Mouse (Mus musculus): Measurements from ENCODE around the gene Olfr789. TPM values are rescaled to one million over a fixed set of nuclear protein-coding genes. Genes with fewer than 3 reads are reported as not detected.

The Olfr789 gene
- not detected in 2 replicates for polyA plus RNA-seq (2016; fragmentation: Nextera tagmentation; extraction: Ambion mirVana)

DNA sequence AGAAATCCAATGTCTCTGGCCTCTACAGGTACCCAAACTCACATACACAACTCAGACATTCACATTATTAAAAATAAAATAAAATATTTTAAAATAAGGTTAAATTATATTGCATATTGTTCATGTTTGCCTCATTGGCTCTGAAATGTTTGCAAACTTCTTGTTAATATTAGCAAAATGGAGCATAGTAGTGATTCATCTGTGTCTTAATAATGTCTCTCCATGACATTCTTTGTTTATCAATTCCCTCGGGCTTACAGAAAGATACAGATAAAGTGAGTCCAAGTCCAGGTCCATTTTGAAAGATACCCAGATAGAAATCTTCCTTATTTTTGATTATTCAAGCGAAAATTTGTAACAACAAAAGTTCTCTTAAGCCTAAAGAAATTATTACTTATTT, at the start of gene Olfr789:
Olfr789 (plus strand) TSS at position 301 of the 400 bp plus-strand sequence.
- DNase-seq (ENCODE audit: low spot score): no peak
- 72% methylated on average over 2 of the region's 2 CpGs for WGBS
- H3K9me3 ChIP-seq (replicated peaks): no peaks in the 10 kb centered on the region
- H3K4me3 ChIP-seq: no peak within 1 kb of the TSS
- H3K4me1 ChIP-seq: no peaks in the 10 kb centered on the region
- no peaks in the 10 kb centered on the region for H3K36me3 ChIP-seq
- H3K27ac ChIP-seq: no peak within 1 kb of the TSS
- H3K27me3 ChIP-seq (ENCODE audit: low read depth, poor library complexity, severe bottlenecking): no peaks in the 10 kb centered on the region

DNA sequence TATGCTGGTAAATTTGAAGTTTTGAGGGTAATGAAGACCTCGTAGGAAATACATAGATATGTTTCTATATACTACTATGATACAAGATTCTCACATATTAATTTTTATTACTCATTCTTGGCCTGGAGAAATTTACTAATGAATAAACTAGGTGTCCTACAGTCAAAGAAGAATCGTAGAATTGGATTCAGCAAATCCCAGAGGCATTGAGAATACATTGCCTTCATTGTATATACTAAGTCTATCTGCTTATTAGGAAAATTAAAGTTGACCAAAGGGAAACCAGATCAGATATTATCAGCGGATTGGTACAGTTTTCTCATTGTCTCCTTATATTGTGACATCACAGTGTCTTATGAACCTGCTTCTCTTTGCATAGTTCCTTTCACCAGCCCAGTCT, 23.0 kb upstream of the Olfr789 start, which contains the start of gene Olfr787:
Olfr787 (plus strand) TSS at position 301 of the 400 bp plus-strand sequence.
- Histone ChIP-seq H3K36me3 (no peaks in the 10 kb centered on the region), H3K4me1 (no peaks in the 10 kb centered on the region), H3K27ac (no peak within 1 kb of the TSS), H3K9me3 (replicated peaks) (no peaks in the 10 kb centered on the region), H3K4me3 (no peak within 1 kb of the TSS), H3K27me3 (ENCODE audit: low read depth, poor library complexity, severe bottlenecking) (no peaks in the 10 kb centered on the region)
- 91% methylated on average over 3 of the region's 3 CpGs for WGBS
- no peak for DNase-seq (ENCODE audit: low spot score)

DNA sequence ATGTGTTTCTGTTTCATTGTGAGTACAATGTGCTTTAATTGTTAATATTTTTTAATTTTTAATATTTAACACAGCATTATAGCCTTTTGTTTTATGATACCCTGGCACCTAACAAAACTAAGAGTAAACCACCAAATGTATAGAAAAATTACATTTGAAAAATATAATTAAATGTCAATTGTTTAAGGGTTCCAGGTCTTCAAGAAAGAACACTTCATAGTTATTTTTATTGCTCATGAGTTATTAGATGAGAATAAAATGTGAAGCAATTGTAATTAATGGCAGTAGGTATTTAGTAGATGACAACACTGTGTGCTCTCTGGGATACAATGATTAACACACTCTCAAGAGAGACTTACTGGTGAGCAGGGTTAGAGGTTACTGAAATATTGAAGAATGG, 13.9 kb upstream of the Olfr789 start, which contains the start of gene Olfr788:
Olfr788 (plus strand) TSS at position 301 of the 400 bp plus-strand sequence.
- no peaks in the 10 kb centered on the region for H3K9me3 ChIP-seq (replicated peaks)
- no peak for DNase-seq (ENCODE audit: low spot score)
- H3K36me3 ChIP-seq: no peaks in the 10 kb centered on the region
- H3K27ac ChIP-seq: no peak within 1 kb of the TSS
- H3K27me3 ChIP-seq (ENCODE audit: low read depth, poor library complexity, severe bottlenecking): no peaks in the 10 kb centered on the region
- H3K4me1 ChIP-seq: no peaks in the 10 kb centered on the region
- no peak within 1 kb of the TSS for H3K4me3 ChIP-seq

DNA sequence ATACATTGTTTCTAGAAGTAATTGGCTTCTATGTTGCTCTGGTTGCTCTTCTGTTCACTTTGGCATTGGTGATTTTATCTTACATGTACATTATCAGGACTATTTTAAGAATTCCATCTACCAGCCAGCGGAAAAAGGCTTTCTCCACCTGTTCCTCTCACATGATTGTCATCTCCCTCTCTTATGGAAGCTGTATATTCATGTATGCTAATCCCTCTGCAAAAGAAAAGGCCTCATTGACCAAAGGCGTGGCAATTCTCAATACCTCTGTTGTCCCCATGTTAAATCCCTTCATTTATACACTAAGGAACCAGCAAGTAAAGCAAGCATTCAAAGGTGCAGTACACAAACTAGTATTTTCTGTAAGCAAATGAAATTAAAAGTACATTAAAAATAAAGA, 11.3 kb upstream of the Olfr789 start:
- H3K36me3 ChIP-seq: no peaks in the 10 kb centered on the region
- no peaks in the 10 kb centered on the region for H3K4me1 ChIP-seq
- H3K4me3 ChIP-seq: no peak overlapping the region
- WGBS: 77% methylated on average over 2 of the region's 2 CpGs
- no peak overlapping the region for H3K27ac ChIP-seq
- H3K9me3 ChIP-seq (replicated peaks): no peaks in the 10 kb centered on the region
- no peak for DNase-seq (ENCODE audit: low spot score)
- H3K27me3 ChIP-seq (ENCODE audit: low read depth, poor library complexity, severe bottlenecking): no peaks in the 10 kb centered on the region

DNA sequence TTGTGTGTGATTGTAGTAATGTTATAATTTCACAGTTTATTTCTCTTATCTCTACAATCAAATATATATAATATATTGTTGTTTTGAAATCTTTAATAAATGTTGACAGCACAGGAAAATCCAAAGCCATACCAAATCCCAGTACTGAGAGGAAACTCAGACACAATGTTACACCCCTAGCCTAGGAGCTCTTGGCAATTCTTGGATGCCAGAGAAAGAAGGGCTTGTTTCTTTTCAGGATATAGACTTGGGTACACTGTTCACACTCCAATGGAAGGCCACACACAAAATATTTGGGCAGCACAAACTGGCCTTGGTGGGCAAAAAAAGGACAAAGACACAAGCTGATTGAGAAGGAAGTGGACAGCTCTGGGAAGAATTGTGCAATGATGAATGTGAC, 10.8 kb upstream of the Olfr789 start:
- no peaks in the 10 kb centered on the region for H3K4me1 ChIP-seq
- no peak overlapping the region for H3K4me3 ChIP-seq
- H3K27ac ChIP-seq: no peak overlapping the region
- no peaks in the 10 kb centered on the region for H3K36me3 ChIP-seq
- DNase-seq (ENCODE audit: low spot score): no peak
- no peaks in the 10 kb centered on the region for H3K9me3 ChIP-seq (replicated peaks)
- no peaks in the 10 kb centered on the region for H3K27me3 ChIP-seq (ENCODE audit: low read depth, poor library complexity, severe bottlenecking)

DNA sequence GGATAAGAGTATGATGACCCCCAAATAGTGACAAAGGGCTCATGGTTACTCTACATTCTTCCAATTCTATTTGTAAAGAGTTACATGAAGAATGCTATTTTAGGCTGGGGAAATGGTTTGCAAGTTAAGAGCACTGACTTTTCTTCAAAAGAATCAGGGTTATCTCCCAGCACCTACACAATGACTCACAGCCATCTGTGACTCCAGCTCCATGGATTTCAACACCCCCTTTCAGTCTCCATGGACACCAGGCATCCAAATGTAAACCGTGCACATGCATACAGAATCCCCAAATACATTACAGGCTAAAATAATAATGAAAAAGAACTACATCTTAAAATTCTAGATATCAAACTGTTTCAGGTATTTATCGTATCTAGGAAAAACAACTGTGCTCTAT, 5.5 kb downstream of the Olfr789 start:
- Histone ChIP-seq H3K9me3 (replicated peaks) (no peaks in the 10 kb centered on the region), H3K27ac (no peak overlapping the region), H3K27me3 (ENCODE audit: low read depth, poor library complexity, severe bottlenecking) (no peaks in the 10 kb centered on the region), H3K4me3 (no peak overlapping the region), H3K4me1 (no peaks in the 10 kb centered on the region), H3K36me3 (no peaks in the 10 kb centered on the region)
- 76% methylated on average over 2 of the region's 2 CpGs for WGBS
- DNase-seq (ENCODE audit: low spot score): no peak

DNA sequence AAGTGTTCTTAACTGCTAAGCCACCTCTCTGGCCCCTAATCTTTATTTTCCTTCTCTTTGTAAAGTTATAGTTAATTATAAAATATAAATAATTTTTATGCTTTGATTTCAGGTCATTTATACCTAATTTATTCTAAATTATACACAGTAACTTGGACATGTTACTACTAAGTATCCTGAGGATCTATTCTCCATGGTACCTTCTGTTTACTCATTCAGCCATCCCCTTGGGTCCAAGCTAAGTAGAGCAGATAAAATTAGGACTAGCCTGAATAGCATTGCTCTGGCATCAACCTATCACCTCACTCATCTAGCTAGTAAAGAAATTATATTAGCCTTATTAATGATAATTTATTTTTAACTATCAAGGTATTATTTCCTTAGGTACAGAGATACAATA, 13.6 kb downstream of the Olfr789 start, which contains the start of gene Olfr790:
Olfr790 (plus strand) TSS at position 301 of the 400 bp plus-strand sequence.
- Histone ChIP-seq H3K9me3 (replicated peaks) (no peaks in the 10 kb centered on the region), H3K36me3 (no peaks in the 10 kb centered on the region), H3K4me1 (no peaks in the 10 kb centered on the region), H3K27ac (no peak within 1 kb of the TSS), H3K27me3 (ENCODE audit: low read depth, poor library complexity, severe bottlenecking) (no peaks in the 10 kb centered on the region), H3K4me3 (no peak within 1 kb of the TSS)
- no peak for DNase-seq (ENCODE audit: low spot score)

DNA sequence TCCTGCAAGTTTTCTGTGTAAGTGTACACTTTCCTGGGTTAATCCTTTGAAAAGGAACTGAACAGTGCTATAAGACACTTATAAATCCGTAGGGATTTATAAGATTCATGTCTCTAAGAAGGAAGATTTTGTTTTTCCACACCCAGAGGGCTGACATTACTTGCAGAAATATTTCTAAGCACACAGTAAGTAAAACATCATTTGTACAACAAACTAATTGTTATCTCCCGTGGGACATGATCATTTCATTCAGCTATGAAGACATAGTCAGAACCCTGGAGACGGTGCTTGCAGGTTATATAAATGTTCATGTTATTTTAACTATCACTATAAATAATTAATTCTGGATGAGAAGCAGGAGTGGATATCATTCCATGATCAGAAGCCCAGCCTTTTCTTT, 36.9 kb downstream of the Olfr789 start, which contains the start of gene Olfr791:
Olfr791 (plus strand) TSS at position 301 of the 400 bp plus-strand sequence.
- Histone ChIP-seq H3K9me3 (replicated peaks) (no peaks in the 10 kb centered on the region), H3K36me3 (no peaks in the 10 kb centered on the region), H3K27ac (no peak within 1 kb of the TSS), H3K4me1 (no peaks in the 10 kb centered on the region), H3K4me3 (no peak within 1 kb of the TSS), H3K27me3 (ENCODE audit: low read depth, poor library complexity, severe bottlenecking) (no peaks in the 10 kb centered on the region)
- DNase-seq (ENCODE audit: low spot score): no peak
- 80% methylated on average over 3 of the region's 3 CpGs for WGBS

DNA sequence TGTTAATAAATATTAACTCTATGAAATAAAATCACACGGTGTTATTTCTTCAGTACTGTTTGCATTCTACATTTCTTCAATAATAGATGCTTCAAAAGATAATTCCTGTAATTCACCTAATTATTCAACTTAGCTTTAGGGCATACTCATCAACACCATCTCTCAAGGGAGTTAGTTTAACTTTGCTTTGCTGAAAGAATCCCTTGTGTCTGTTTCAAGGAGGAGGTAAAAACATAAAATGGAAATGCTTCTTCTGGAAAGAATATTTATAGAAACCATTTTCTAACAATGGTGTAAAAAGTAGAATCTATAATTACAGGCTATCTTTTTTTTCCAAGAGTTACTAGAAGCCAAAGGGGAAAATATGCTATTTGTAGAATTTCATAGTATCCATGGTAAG, 54.3 kb downstream of the Olfr789 start, which contains the start of gene Olfr792:
Olfr792 (plus strand) TSS at position 301 of the 400 bp plus-strand sequence.
- Histone ChIP-seq H3K27ac (no peak within 1 kb of the TSS), H3K27me3 (ENCODE audit: low read depth, poor library complexity, severe bottlenecking) (no peaks in the 10 kb centered on the region), H3K36me3 (no peaks in the 10 kb centered on the region), H3K4me3 (no peak within 1 kb of the TSS), H3K4me1 (no peaks in the 10 kb centered on the region), H3K9me3 (replicated peaks) (no peaks in the 10 kb centered on the region)
- no peak for DNase-seq (ENCODE audit: low spot score)
- WGBS: 80% methylated on average over 1 of the region's 1 CpGs

Other genes starting within 250 kb of the Olfr789 start
- not detected in 2 replicates for gene Olfr774, start 248.5 kb upstream of the Olfr789 start, polyA plus RNA-seq (2016; fragmentation: Nextera tagmentation; extraction: Ambion mirVana)
- not detected in 2 replicates for gene Olfr775, start 236.3 kb upstream of the Olfr789 start, polyA plus RNA-seq (2016; fragmentation: Nextera tagmentation; extraction: Ambion mirVana)
- gene Olfr776, start 225.6 kb upstream of the Olfr789 start, polyA plus RNA-seq (2016; fragmentation: Nextera tagmentation; extraction: Ambion mirVana): not detected in 2 replicates
- not detected in 2 replicates for gene Olfr777, start 213.3 kb upstream of the Olfr789 start, polyA plus RNA-seq (2016; fragmentation: Nextera tagmentation; extraction: Ambion mirVana)
- gene Olfr780, start 166.6 kb upstream of the Olfr789 start, polyA plus RNA-seq (2016; fragmentation: Nextera tagmentation; extraction: Ambion mirVana): not detected in 2 replicates
- not detected in 2 replicates for gene Olfr781, start 155.9 kb upstream of the Olfr789 start, polyA plus RNA-seq (2016; fragmentation: Nextera tagmentation; extraction: Ambion mirVana)
- gene Olfr782, start 135.9 kb upstream of the Olfr789 start, polyA plus RNA-seq (2016; fragmentation: Nextera tagmentation; extraction: Ambion mirVana): not detected in 2 replicates
- gene Olfr784, start 100.7 kb upstream of the Olfr789 start, polyA plus RNA-seq (2016; fragmentation: Nextera tagmentation; extraction: Ambion mirVana): 0.08 and 0.13 TPM in 2 replicates
- not detected in 2 replicates for gene Olfr785, start 79.3 kb upstream of the Olfr789 start, polyA plus RNA-seq (2016; fragmentation: Nextera tagmentation; extraction: Ambion mirVana)
- gene Olfr786, start 57.4 kb upstream of the Olfr789 start, polyA plus RNA-seq (2016; fragmentation: Nextera tagmentation; extraction: Ambion mirVana): not detected in 2 replicates
- not detected in 2 replicates for gene Olfr787, start 22.9 kb upstream of the Olfr789 start, polyA plus RNA-seq (2016; fragmentation: Nextera tagmentation; extraction: Ambion mirVana)
- not detected in 2 replicates for gene Olfr788, start 13.8 kb upstream of the Olfr789 start, polyA plus RNA-seq (2016; fragmentation: Nextera tagmentation; extraction: Ambion mirVana)
- not detected in 2 replicates for gene Olfr790, start 13.7 kb downstream of the Olfr789 start, polyA plus RNA-seq (2016; fragmentation: Nextera tagmentation; extraction: Ambion mirVana)
- gene Olfr791, start 37.0 kb downstream of the Olfr789 start, polyA plus RNA-seq (2016; fragmentation: Nextera tagmentation; extraction: Ambion mirVana): not detected in 2 replicates
- not detected in 2 replicates for gene Olfr792, start 54.4 kb downstream of the Olfr789 start, polyA plus RNA-seq (2016; fragmentation: Nextera tagmentation; extraction: Ambion mirVana)
- not detected in 2 replicates for gene Olfr794, start 82.9 kb downstream of the Olfr789 start, polyA plus RNA-seq (2016; fragmentation: Nextera tagmentation; extraction: Ambion mirVana)
- not detected in 2 replicates for gene Olfr796, start 127.8 kb downstream of the Olfr789 start, polyA plus RNA-seq (2016; fragmentation: Nextera tagmentation; extraction: Ambion mirVana)
- not detected in 2 replicates for gene Olfr798, start 143.2 kb downstream of the Olfr789 start, polyA plus RNA-seq (2016; fragmentation: Nextera tagmentation; extraction: Ambion mirVana)
- not detected in 2 replicates for gene Olfr799, start 152.7 kb downstream of the Olfr789 start, polyA plus RNA-seq (2016; fragmentation: Nextera tagmentation; extraction: Ambion mirVana)
- gene Olfr800, start 172.9 kb downstream of the Olfr789 start, polyA plus RNA-seq (2016; fragmentation: Nextera tagmentation; extraction: Ambion mirVana): not detected in 2 replicates
- not detected in 2 replicates for gene Olfr801, start 189.1 kb downstream of the Olfr789 start, polyA plus RNA-seq (2016; fragmentation: Nextera tagmentation; extraction: Ambion mirVana)
- gene Olfr802, start 203.4 kb downstream of the Olfr789 start, polyA plus RNA-seq (2016; fragmentation: Nextera tagmentation; extraction: Ambion mirVana): 0.03 TPM in 1 of 2 replicates, not detected in the other
- gene Olfr803, start 209.5 kb downstream of the Olfr789 start, polyA plus RNA-seq (2016; fragmentation: Nextera tagmentation; extraction: Ambion mirVana): not detected in 2 replicates
- gene Olfr804, start 218.5 kb downstream of the Olfr789 start, polyA plus RNA-seq (2016; fragmentation: Nextera tagmentation; extraction: Ambion mirVana): not detected in 2 replicates
- not detected in 2 replicates for gene Olfr805, start 244.6 kb downstream of the Olfr789 start, polyA plus RNA-seq (2016; fragmentation: Nextera tagmentation; extraction: Ambion mirVana)

Measured in limb, embryonic 10.5 days (tissue).